Mouse (Mus musculus) heart, embryonic 11.5 days (tissue): ENCODE measurements around the gene Prdm16. TPM values are rescaled to one million over a fixed set of nuclear protein-coding genes. Genes with fewer than 3 reads are reported as not detected.

Experiments
- ATAC-seq: fragments of 200-750 bp; cut with Nextera tagmentation; replicated peaks from 2 replicates; pipeline ENCODE4 v1.8.0; 2017; ENCODE audit warnings: moderate library complexity; ENCODE audit not compliant: insufficient number of reproducible peaks, low FRiP score, low TSS enrichment
- H3K27ac ChIP-seq: fragments of 300-500 bp; sonication (generic); 2 replicates; pipeline ENCODE4 v1.5.1; 2014; ENCODE audit warnings: mild to moderate bottlenecking, low read depth, low read length
- H3K27me3 ChIP-seq: fragments of 300-500 bp; sonication (generic); 2 replicates; pipeline ENCODE4 v1.6.1; 2014; ENCODE audit warnings: mild to moderate bottlenecking, low read length, mixed read lengths; ENCODE audit not compliant: control insufficient read depth, insufficient read depth
- H3K36me3 ChIP-seq: fragments of 300-500 bp; sonication (generic); 2 replicates; pipeline ENCODE4 v1.6.1; 2014; ENCODE audit warnings: mild to moderate bottlenecking, low read length, moderate library complexity, mixed read lengths; ENCODE audit not compliant: control insufficient read depth, insufficient read depth
- H3K4me1 ChIP-seq: fragments of 300-500 bp; sonication (generic); 2 replicates; pipeline ENCODE4 v1.6.1; 2014; ENCODE audit warnings: low read length; ENCODE audit not compliant: control insufficient read depth, insufficient read depth
- H3K4me2 ChIP-seq: fragments of 300-500 bp; sonication (generic); 2 replicates; pipeline ENCODE4 v1.6.1; 2014; ENCODE audit warnings: mild to moderate bottlenecking, moderate library complexity
- H3K4me3 ChIP-seq: fragments of 300-500 bp; sonication (generic); 2 replicates; pipeline ENCODE4 v1.5.1; 2014; ENCODE audit warnings: low read depth, low read length
- H3K9ac ChIP-seq: fragments of 300-500 bp; sonication (generic); 2 replicates; pipeline ENCODE4 v1.6.1; 2014; ENCODE audit warnings: mild to moderate bottlenecking, low read depth, low read length, moderate library complexity
- H3K9me3 ChIP-seq: fragments of 300-500 bp; sonication (generic); replicated peaks from 2 replicates; pipeline ENCODE4 v1.6.1; 2016; ENCODE audit warnings: low read length; ENCODE audit not compliant: control insufficient read depth
- WGBS: fragments of 180-500 bp; shearing (Covaris S2); extraction: QIAGEN DNeasy Blood & Tissue Kit; methylation state at CpG from one replicate; pipeline ENCODE4 v1.1.7; 2014; ENCODE audit not compliant: insufficient replicate concordance; 5-methylcytosine and 5-hydroxymethylcytosine counted together
- polyA plus RNA-seq: library from polyadenylated mRNA; unstranded; fragments of >200 nt; fragmentation: Nextera tagmentation; extraction: Ambion mirVana; gene quantifications from 2 replicates; pipeline ENCODE4 v1.2.1, GENCODE M21; 2014

The Prdm16 gene
- 14.2 and 14.8 TPM in 2 replicates for polyA plus RNA-seq

- Histone ChIP-seq H3K4me3 (peak within 1 kb of the TSS; percentile 79), H3K4me1 (peaks cover 20% of the 10 kb centered on the region), H3K9ac (peak within 1 kb of the TSS; percentile 91), H3K9me3 (no peaks in the 10 kb centered on the region), H3K27ac (peak within 1 kb of the TSS; percentile 91), H3K27me3 (peaks cover 74% of the 10 kb centered on the region), H3K36me3 (no peaks in the 10 kb centered on the region), H3K4me2 (peak within 1 kb of the TSS; percentile 85)
- no peak for ATAC-seq
- WGBS = 1% methylated on average over 47 of the region's 47 CpGs
Measured at GRCm38 (mm10) chr4:154636721-154637311, at the start of gene Prdm16. Prdm16 (minus strand) TSS chr4:154636873.

GRCm38 (mm10) chr4:154683068-154683752, 46.5 kb upstream of the Prdm16 start:
- WGBS = 69% methylated on average over 5 of the region's 5 CpGs
- no peak overlapping the region for H3K27ac ChIP-seq
- H3K36me3 ChIP-seq = no peaks in the 10 kb centered on the region
- no peaks in the 10 kb centered on the region for H3K9me3 ChIP-seq
- no peak overlapping the region for H3K4me3 ChIP-seq
- H3K4me2 ChIP-seq = no peak overlapping the region
- no peaks in the 10 kb centered on the region for H3K4me1 ChIP-seq
- ATAC-seq = no peak
- H3K9ac ChIP-seq = no peak overlapping the region
- peaks cover 7% of the 10 kb centered on the region for H3K27me3 ChIP-seq

GRCm38 (mm10) chr4:154682311-154682710, 45.6 kb upstream of the Prdm16 start:
- H3K9me3 ChIP-seq = no peaks in the 10 kb centered on the region
- no peaks in the 10 kb centered on the region for H3K36me3 ChIP-seq
- no peaks in the 10 kb centered on the region for H3K4me1 ChIP-seq
- ATAC-seq = no peak
- H3K27ac ChIP-seq = no peak overlapping the region
- no peak overlapping the region for H3K9ac ChIP-seq
- no peak overlapping the region for H3K4me3 ChIP-seq
- peaks cover 3% of the 10 kb centered on the region for H3K27me3 ChIP-seq
- 50% methylated on average over 14 of the region's 14 CpGs for WGBS
- H3K4me2 ChIP-seq = no peak overlapping the region

- Histone ChIP-seq H3K9me3 (no peaks in the 10 kb centered on the region), H3K27me3 (peaks cover 15% of the 10 kb centered on the region), H3K4me3 (no peak overlapping the region), H3K36me3 (no peaks in the 10 kb centered on the region), H3K9ac (no peak overlapping the region), H3K27ac (no peak overlapping the region), H3K4me2 (no peak overlapping the region), H3K4me1 (no peaks in the 10 kb centered on the region)
- WGBS = 67% methylated on average over 10 of the region's 10 CpGs
- ATAC-seq = no peak
Measured at GRCm38 (mm10) chr4:154675441-154676000, 38.8 kb upstream of the Prdm16 start.

GRCm38 (mm10) chr4:154674966-154675365, 38.3 kb upstream of the Prdm16 start:
- H3K4me1 ChIP-seq = no peaks in the 10 kb centered on the region
- H3K4me2 ChIP-seq = peak overlapping the region; percentile 40
- WGBS = 46% methylated on average over 15 of the region's 15 CpGs
- peaks cover 15% of the 10 kb centered on the region for H3K27me3 ChIP-seq
- no peak overlapping the region for H3K9ac ChIP-seq
- no peaks in the 10 kb centered on the region for H3K36me3 ChIP-seq
- no peaks in the 10 kb centered on the region for H3K9me3 ChIP-seq
- H3K4me3 ChIP-seq = no peak overlapping the region
- H3K27ac ChIP-seq = no peak overlapping the region
- no peak for ATAC-seq

GRCm38 (mm10) chr4:154674541-154674940, 37.9 kb upstream of the Prdm16 start:
- no peak for ATAC-seq
- H3K4me2 ChIP-seq = peak overlapping the region; percentile 40

GRCm38 (mm10) chr4:154673986-154674385, 37.3 kb upstream of the Prdm16 start:
- Histone ChIP-seq H3K4me3 (no peak overlapping the region), H3K4me2 (no peak overlapping the region), H3K36me3 (no peaks in the 10 kb centered on the region), H3K27ac (no peak overlapping the region), H3K27me3 (peaks cover 18% of the 10 kb centered on the region), H3K9me3 (no peaks in the 10 kb centered on the region), H3K9ac (no peak overlapping the region), H3K4me1 (no peaks in the 10 kb centered on the region)
- WGBS = 68% methylated on average over 4 of the region's 4 CpGs
- ATAC-seq = no peak

More at GRCm38 (mm10) chr4:154674541-154674940, 37.9 kb upstream of the Prdm16 start:
- Histone ChIP-seq H3K4me1 (no peaks in the 10 kb centered on the region), H3K27me3 (peaks cover 15% of the 10 kb centered on the region), H3K9ac (no peak overlapping the region), H3K9me3 (no peaks in the 10 kb centered on the region), H3K4me3 (no peak overlapping the region), H3K27ac (no peak overlapping the region), H3K36me3 (no peaks in the 10 kb centered on the region)
- WGBS = 3% methylated on average over 12 of the region's 12 CpGs

GRCm38 (mm10) chr4:154672027-154672426, 35.4 kb upstream of the Prdm16 start:
- Histone ChIP-seq H3K4me2 (no peak overlapping the region), H3K36me3 (no peaks in the 10 kb centered on the region), H3K4me3 (no peak overlapping the region), H3K4me1 (no peaks in the 10 kb centered on the region), H3K9ac (no peak overlapping the region), H3K9me3 (no peaks in the 10 kb centered on the region), H3K27me3 (peaks cover 20% of the 10 kb centered on the region), H3K27ac (no peak overlapping the region)
- WGBS = 52% methylated on average over 1 of the region's 1 CpGs
- ATAC-seq = no peak
